Mouse (Mus musculus) urinary bladder, postnatal 4 days (tissue): Measurements from ENCODE around the gene Pde4a.

Experiments used
- DNase-seq, 2 experiments: peaks; one replicate each; pipeline ENCODE4 v3.0.0; 2021 to 2022; ENCODE audit warnings: low spot score in 2 of 2

The Pde4a gene

GRCm38 (mm10) chr9:21165041-21165951, at the start of gene Pde4a:
TSS of gene Pde4a (plus strand) at chr9:21165714.
- no peak for DNase-seq

GRCm38 (mm10) chr9:21117073-21117472, 48.4 kb upstream of the Pde4a start:
- no peak for DNase-seq

- DNase-seq, result no peak
These were observed 44.0 kb upstream of the Pde4a start for GRCm38 (mm10) chr9:21121483-21121882.

GRCm38 (mm10) chr9:21124837-21125236, 40.7 kb upstream of the Pde4a start:
- DNase-seq, result no peak

GRCm38 (mm10) chr9:21125502-21126258, 39.8 kb upstream of the Pde4a start:
- no peak for DNase-seq

- DNase-seq, result no peak
These were observed 39.3 kb upstream of the Pde4a start for GRCm38 (mm10) chr9:21126259-21126627.

GRCm38 (mm10) chr9:21131059-21131956, 34.2 kb upstream of the Pde4a start, which contains the start of gene Tyk2:
TSS of gene Tyk2 (minus strand) at chr9:21131243.
- peak; percentile 88 for DNase-seq

GRCm38 (mm10) chr9:21132102-21132775, 33.3 kb upstream of the Pde4a start:
- DNase-seq, result no peak

GRCm38 (mm10) chr9:21133064-21133707, 32.3 kb upstream of the Pde4a start:
- no peak for DNase-seq

GRCm38 (mm10) chr9:21134595-21135328, 30.8 kb upstream of the Pde4a start:
- DNase-seq, result no peak

GRCm38 (mm10) chr9:21135329-21135890, 30.1 kb upstream of the Pde4a start:
- no peak for DNase-seq

- no peak for DNase-seq
These were observed 29.6 kb upstream of the Pde4a start for GRCm38 (mm10) chr9:21135941-21136381.

GRCm38 (mm10) chr9:21136401-21136800, 29.1 kb upstream of the Pde4a start:
- DNase-seq, result no peak

GRCm38 (mm10) chr9:21137229-21137628, 28.3 kb upstream of the Pde4a start:
- DNase-seq, result no peak

- no peak for DNase-seq
These were observed 27.1 kb upstream of the Pde4a start for GRCm38 (mm10) chr9:21138386-21138785.

- no peak for DNase-seq
These were observed 23.6 kb upstream of the Pde4a start for GRCm38 (mm10) chr9:21141922-21142321.

- DNase-seq, result no peak
These were observed 21.2 kb upstream of the Pde4a start for GRCm38 (mm10) chr9:21144361-21144760.

GRCm38 (mm10) chr9:21145431-21145830, 20.1 kb upstream of the Pde4a start:
- no peak for DNase-seq

GRCm38 (mm10) chr9:21146722-21147121, 18.8 kb upstream of the Pde4a start:
- DNase-seq, result no peak

GRCm38 (mm10) chr9:21148427-21148826, 17.1 kb upstream of the Pde4a start:
- no peak for DNase-seq
